ENCODE assay signal across 13 mouse cellular contexts in the genomic region with DNA sequence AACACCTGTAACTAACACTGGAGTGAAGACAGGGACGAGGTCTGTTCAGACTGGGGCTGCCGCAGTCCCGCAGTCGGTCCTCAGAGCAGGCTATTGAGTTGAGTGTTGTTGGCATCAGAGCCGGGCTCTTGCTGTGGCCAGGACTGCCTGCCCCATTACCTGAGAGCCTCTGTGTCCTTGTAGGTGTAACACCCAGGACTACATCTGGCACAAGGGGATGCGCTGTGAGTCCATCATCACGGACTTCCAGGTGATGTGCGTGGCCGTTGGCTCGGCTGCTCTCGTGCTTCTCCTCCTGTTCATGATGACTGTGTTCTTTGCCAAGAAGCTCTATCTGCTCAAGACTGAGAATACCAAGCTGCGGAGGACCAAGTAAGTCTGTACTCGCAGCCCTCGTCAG. TPM values are rescaled to one million over a fixed set of nuclear protein-coding genes. Genes with fewer than 3 reads are reported as not detected.
DNase-seq lines count a peak whose midpoint lies in the region; ATAC-seq lines count a peak whose summit lies in the region.
"Had no signal": no experiment of that assay in that cellular context is flagged by ENCODE, and none has a peak within 500 bp of the region (broad histone marks: within the 10 kb centered on the region; RNA-seq: fewer than 3 reads in every experiment).

No protein-coding gene starts in this region.

- no peaks in the 10 kb centered on the region for H3K9me3 ChIP-seq in forebrain, embryonic 10.5 days
- no peaks in the 10 kb centered on the region for H3K9me3 ChIP-seq in hindbrain, embryonic 13.5 days
- no peaks in the 10 kb centered on the region for H3K9me3 ChIP-seq in midbrain, embryonic 16.5 days (replicated peaks; ENCODE audit: control insufficient read depth, low read length, poor library complexity, severe bottlenecking)
- H3K9me3 ChIP-seq: kidney, embryonic 15.5 days; limb, embryonic 15.5 days had no signal

- peak overlapping the region; percentile 92 for H3K27ac ChIP-seq in forebrain, embryonic 10.5 days
- H3K27ac ChIP-seq in hindbrain, embryonic 13.5 days, result peak overlapping the region; percentile 93
- H3K27ac ChIP-seq in midbrain, embryonic 16.5 days (ENCODE audit: low read length), result peak overlapping the region; percentile 94
- H3K27ac ChIP-seq: kidney, embryonic 15.5 days had no signal

- peaks cover 54% of the 10 kb centered on the region for H3K4me1 ChIP-seq in forebrain, embryonic 10.5 days
- peaks cover 59% of the 10 kb centered on the region for H3K4me1 ChIP-seq in hindbrain, embryonic 13.5 days (replicated peaks)
- peaks cover 44% of the 10 kb centered on the region for H3K4me1 ChIP-seq in midbrain, embryonic 16.5 days (ENCODE audit: control insufficient read depth, insufficient read depth, low read length)

- ATAC-seq in hindbrain, embryonic 13.5 days (ENCODE audit: low FRiP score), result no peak
- ATAC-seq in midbrain, embryonic 16.5 days, result no peak

- H3K4me3 ChIP-seq in forebrain, embryonic 10.5 days, result peak overlapping the region; percentile 34; the same call in 1 of the 2 replicates
- no peak overlapping the region for H3K4me3 ChIP-seq in hindbrain, embryonic 13.5 days
- no peak overlapping the region for H3K4me3 ChIP-seq in midbrain, embryonic 16.5 days (ENCODE audit: low read depth, low read length)
- H3K4me3 ChIP-seq: kidney, embryonic 15.5 days; limb, embryonic 15.5 days had no signal

- WGBS in forebrain, embryonic 10.5 days, result 90% methylated on average over 14 of the region's 14 CpGs
- 73% methylated on average over 14 of the region's 14 CpGs for WGBS in hindbrain, embryonic 13.5 days
- WGBS in midbrain, embryonic 16.5 days, result 75% methylated on average over 14 of the region's 14 CpGs

- peaks cover 15% of the 10 kb centered on the region for H3K27me3 ChIP-seq in forebrain, embryonic 10.5 days (ENCODE audit: poor library complexity, severe bottlenecking)
- H3K27me3 ChIP-seq in hindbrain, embryonic 13.5 days, result no peaks in the 10 kb centered on the region
- H3K27me3 ChIP-seq in midbrain, embryonic 16.5 days (ENCODE audit: control insufficient read depth, insufficient read depth, low read depth, low read length), result no peaks in the 10 kb centered on the region

- H3K36me3 ChIP-seq in forebrain, embryonic 10.5 days (replicated peaks), result peaks cover 12% of the 10 kb centered on the region; the same call in 1 of the 2 replicates
- peaks cover 18% of the 10 kb centered on the region for H3K36me3 ChIP-seq in hindbrain, embryonic 13.5 days
- H3K36me3 ChIP-seq in midbrain, embryonic 16.5 days (ENCODE audit: control insufficient read depth, insufficient read depth, low read length), result peaks cover 8% of the 10 kb centered on the region; the same call in 1 of the 2 replicates
- H3K36me3 ChIP-seq: kidney, embryonic 15.5 days; limb, embryonic 15.5 days had no signal

- peak overlapping the region; percentile 41 for H3K4me2 ChIP-seq in hindbrain, embryonic 13.5 days
- peak overlapping the region; percentile 53; the same call in 1 of the 2 replicates for H3K4me2 ChIP-seq in midbrain, embryonic 16.5 days (ENCODE audit: low read length)
- H3K4me2 ChIP-seq: kidney, embryonic 15.5 days; limb, embryonic 15.5 days had no signal

- DNase-seq in cerebellum, postnatal 10 days, result peak; percentile 37 to 46
- DNase-seq in cerebellum, adult 18-20 months, result no peak
- DNase-seq in forebrain, embryonic 10.5 days (ENCODE audit: extremely low spot score, low spot score), result no peak
- DNase-seq in heart, adult 11 months, result no peak
- no peak for DNase-seq in c-Kit-positive CD71-positive TER-119-positive erythroid progenitor cells, embryonic 14.5 days (ENCODE audit: low spot score)
- DNase-seq in embryo, embryonic 10 days (ENCODE audit: low spot score), result no peak
- DNase-seq: adrenal gland, postnatal 25 days; heart, postnatal 36 days; lung, adult 2 months had no signal

- peak overlapping the region; percentile 15; the same call in 1 of the 2 replicates for H3K9ac ChIP-seq in hindbrain, embryonic 13.5 days
- peak overlapping the region; percentile 36 for H3K9ac ChIP-seq in midbrain, embryonic 16.5 days (ENCODE audit: low read depth, low read length)
- H3K9ac ChIP-seq: kidney, embryonic 15.5 days; limb, embryonic 15.5 days had no signal

RNA-seq across cellular contexts. Expression of gene Cspg5, which starts 7.2 kb away (rescaled TPM):
- polyA plus RNA-seq in forebrain, embryonic 10.5 days (2016; fragmentation: Nextera tagmentation; extraction: Ambion mirVana), result 5.4 and 6.3 TPM in 2 replicates
- polyA plus RNA-seq in hindbrain, embryonic 13.5 days (2015; fragmentation: Nextera tagmentation; extraction: Ambion mirVana), result 71.6 and 72.6 TPM in 2 replicates
- polyA plus RNA-seq in midbrain, embryonic 16.5 days (2015; fragmentation: Nextera tagmentation; extraction: Ambion mirVana), result 180 and 230 TPM in 2 replicates

RNA-seq across cellular contexts. Expression of gene Elp6, which starts 54.2 kb away (rescaled TPM):
- polyA plus RNA-seq in forebrain, embryonic 10.5 days (2016; fragmentation: Nextera tagmentation; extraction: Ambion mirVana), result 43.7 and 47.2 TPM in 2 replicates
- polyA plus RNA-seq in hindbrain, embryonic 13.5 days (2015; fragmentation: Nextera tagmentation; extraction: Ambion mirVana), result 44.6 and 48.7 TPM in 2 replicates
- 39.4 and 41.0 TPM in 2 replicates for polyA plus RNA-seq in midbrain, embryonic 16.5 days (2015; fragmentation: Nextera tagmentation; extraction: Ambion mirVana)

Comparison
In these comparisons a context has a peak if more than half of its experiments do, and no peak if none do; other contexts are left out.
1. DNase-seq: peak in cerebellum, postnatal 10 days (2 of 2); none in cerebellum, adult 18-20 months (0 of 2), forebrain, embryonic 10.5 days (single experiment), heart, adult 11 months (single experiment), c-Kit-positive CD71-positive TER-119-positive erythroid progenitor cells, embryonic 14.5 days (single experiment) and embryo, embryonic 10 days (single experiment).
2. Peak in every context shown above with its lines, with median percentiles within 50 percentile points of each other: H3K27ac ChIP-seq.